In the genomic region with DNA sequence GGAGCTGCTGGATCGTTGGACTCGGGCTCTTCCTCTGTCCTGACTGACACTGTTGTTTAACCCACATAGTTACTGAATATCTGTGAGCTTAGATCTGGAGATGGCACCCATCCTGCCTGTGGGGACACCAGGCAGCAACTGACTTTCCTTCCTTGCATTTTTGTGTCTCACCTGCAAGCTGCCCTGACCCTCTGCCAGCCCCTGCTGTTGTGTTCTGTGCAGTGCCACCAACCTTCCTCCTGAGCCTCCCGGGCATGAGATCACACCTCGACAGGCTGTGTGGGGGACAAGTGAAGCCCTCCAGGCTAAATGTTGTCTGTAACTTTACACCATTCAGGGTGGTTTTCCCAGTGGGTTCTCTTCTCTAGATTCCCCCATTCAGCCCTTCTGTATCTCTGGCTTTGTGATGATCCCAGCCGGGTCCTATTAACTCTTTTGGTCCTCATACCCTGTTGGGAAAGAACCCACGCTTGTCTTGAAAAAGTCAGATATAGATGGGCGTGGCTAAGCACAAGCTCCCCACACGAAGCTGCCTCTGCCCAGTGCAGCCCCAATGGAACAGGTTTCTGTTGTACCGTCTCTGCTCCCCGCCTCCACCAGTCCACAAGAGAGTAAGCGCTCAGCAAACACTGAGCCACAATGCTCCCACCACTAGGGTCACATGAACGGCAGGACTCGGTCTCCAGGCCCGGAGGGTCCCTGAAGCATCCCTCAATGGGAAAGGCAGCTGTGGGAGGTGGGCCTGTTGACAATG, we compare ENCODE assay signal across 11 mouse cellular contexts. TPM values are rescaled to one million over a fixed set of nuclear protein-coding genes. Genes with fewer than 3 reads are reported as not detected.
DNase-seq lines count a peak whose midpoint lies in the region; ATAC-seq and TF ChIP-seq lines count a peak whose summit lies in the region.
"Had no signal": no experiment of that assay in that cellular context is flagged by ENCODE, and none has a peak within 500 bp of the region (broad histone marks: within the 10 kb centered on the region; RNA-seq: fewer than 3 reads in every experiment).

No protein-coding gene starts in this region.

- H3K27me3 ChIP-seq in forebrain, embryonic 10.5 days (ENCODE audit: poor library complexity, severe bottlenecking), result no peaks in the 10 kb centered on the region
- no peaks in the 10 kb centered on the region for H3K27me3 ChIP-seq in forebrain, postnatal 0 days (ENCODE audit: insufficient read depth, low read length)
- no peaks in the 10 kb centered on the region for H3K27me3 ChIP-seq in midbrain, embryonic 15.5 days (replicated peaks)

- peak; percentile 44 for ATAC-seq in forebrain, postnatal 0 days
- ATAC-seq in midbrain, embryonic 15.5 days (replicated peaks), result peak; percentile 24; the same call in 1 of the 2 replicates
- ATAC-seq: activated CD4-positive, CD25-positive, alpha-beta regulatory T cell, adult 4 months had no signal

- H3K36me3 ChIP-seq in forebrain, embryonic 10.5 days (replicated peaks), result no peaks in the 10 kb centered on the region
- H3K36me3 ChIP-seq in forebrain, postnatal 0 days (ENCODE audit: insufficient read depth), result no peaks in the 10 kb centered on the region
- no peaks in the 10 kb centered on the region for H3K36me3 ChIP-seq in midbrain, embryonic 15.5 days (replicated peaks)
- H3K36me3 ChIP-seq: limb, embryonic 12.5 days had no signal

- peak overlapping the region; percentile 32 for H3K4me3 ChIP-seq in forebrain, embryonic 10.5 days
- H3K4me3 ChIP-seq in forebrain, postnatal 0 days (ENCODE audit: low read depth, low read length), result no peak overlapping the region
- no peak overlapping the region for H3K4me3 ChIP-seq in midbrain, embryonic 15.5 days
- H3K4me3 ChIP-seq: erythroblast, embryonic 14.5 days; limb, embryonic 12.5 days had no signal

- no peak overlapping the region for H3K4me2 ChIP-seq in forebrain, postnatal 0 days (ENCODE audit: low read depth)
- peak overlapping the region; percentile 34 for H3K4me2 ChIP-seq in midbrain, embryonic 15.5 days
- H3K4me2 ChIP-seq: limb, embryonic 12.5 days had no signal

- DNase-seq in kidney, adult 11 months, result peak; percentile 12
- DNase-seq in kidney, adult 18-20 months, result no peak
- no peak for DNase-seq in forebrain, embryonic 10.5 days (ENCODE audit: extremely low spot score, low spot score)
- no peak for DNase-seq in forebrain, postnatal 0 days
- no peak for DNase-seq in spleen, postnatal 4 days (ENCODE audit: low spot score in 2 of 2)
- no peak for DNase-seq in left cerebral cortex, adult 8-10 months (ENCODE audit: low spot score in 2 of 2)
- DNase-seq: thymus, postnatal 14 days had no signal

- peaks cover 23% of the 10 kb centered on the region for H3K4me1 ChIP-seq in forebrain, embryonic 10.5 days
- peaks cover 12% of the 10 kb centered on the region; the same call in 1 of the 2 replicates for H3K4me1 ChIP-seq in forebrain, postnatal 0 days (ENCODE audit: insufficient read depth)
- peaks cover 22% of the 10 kb centered on the region for H3K4me1 ChIP-seq in midbrain, embryonic 15.5 days

- no peaks in the 10 kb centered on the region for H3K9me3 ChIP-seq in forebrain, embryonic 10.5 days
- no peaks in the 10 kb centered on the region for H3K9me3 ChIP-seq in forebrain, postnatal 0 days (ENCODE audit: low read length)
- H3K9me3 ChIP-seq in midbrain, embryonic 15.5 days, result no peaks in the 10 kb centered on the region
- H3K9me3 ChIP-seq: limb, embryonic 12.5 days had no signal

- peak overlapping the region; percentile 48 for H3K27ac ChIP-seq in forebrain, embryonic 10.5 days
- peak overlapping the region; percentile 45; the same call in 1 of the 2 replicates for H3K27ac ChIP-seq in forebrain, postnatal 0 days (ENCODE audit: low read depth, low read length)
- peak overlapping the region; percentile 32 for H3K27ac ChIP-seq in midbrain, embryonic 15.5 days
- H3K27ac ChIP-seq: limb, embryonic 12.5 days had no signal

- H3K9ac ChIP-seq in forebrain, postnatal 0 days, result no peak overlapping the region; the same call in 1 of the 2 replicates
- peak overlapping the region; percentile 8; the same call in 1 of the 2 replicates for H3K9ac ChIP-seq in midbrain, embryonic 15.5 days
- H3K9ac ChIP-seq: limb, embryonic 12.5 days had no signal

- 45% methylated on average over 14 of the region's 14 CpGs for WGBS in forebrain, embryonic 10.5 days
- WGBS in forebrain, postnatal 0 days, result 29% methylated on average over 14 of the region's 14 CpGs
- 30% methylated on average over 14 of the region's 14 CpGs for WGBS in midbrain, embryonic 15.5 days

- 0 out of 2 replicates have a peak, but pooled peaks have one; percentile 19 for TF ChIP-seq CTCF in forebrain, postnatal 0 days (IDR thresholded peaks at IDR 0.05; ENCODE audit: low read depth)

RNA-seq across cellular contexts. Expression of a gene that starts 26.2 kb away (rescaled TPM):
- polyA plus RNA-seq in forebrain, embryonic 10.5 days (2016; fragmentation: Nextera tagmentation; extraction: Ambion mirVana), result 3.9 and 4.5 TPM in 2 replicates
- 24.4 and 25.1 TPM in 2 replicates for total RNA-seq in forebrain, postnatal 0 days (2014; rRNA removed)
- 8.1 and 10.2 TPM in 2 replicates for polyA plus RNA-seq in forebrain, postnatal 0 days (2015; fragmentation: Nextera tagmentation; extraction: Ambion mirVana)
- polyA plus RNA-seq in midbrain, embryonic 15.5 days (2015; fragmentation: Nextera tagmentation; extraction: Ambion mirVana), result 16.0 TPM in 2 replicates
- 10 to 100 TPM; 53.3 to 55.9 (median 53.6) TPM for total RNA-seq in left cerebral cortex, adult 8-10 months (2022)
- polyA plus RNA-seq: erythroblast, embryonic 14.5 days had no signal
